Mouse (Mus musculus) cerebellum, adult 2 months (tissue): ENCODE data around the gene Snrpd3.

Experiments used
- CTCF ChIP-seq: fragments of 200-500 bp; IDR thresholded peaks from 2 replicates; pipeline ENCODE4 v1.5.1; 2011; ENCODE audit warnings: low read depth, mild to moderate bottlenecking, control low read depth, low read length, moderate library complexity, borderline replicate concordance; ENCODE audit not compliant: insufficient read depth
- POLR2A ChIP-seq: fragments of 200-500 bp; IDR thresholded peaks from 2 replicates; pipeline ENCODE4 v1.6.1; 2011; ENCODE audit warnings: low read length, control low read depth, borderline replicate concordance; ENCODE audit not compliant: insufficient read depth

DNA sequence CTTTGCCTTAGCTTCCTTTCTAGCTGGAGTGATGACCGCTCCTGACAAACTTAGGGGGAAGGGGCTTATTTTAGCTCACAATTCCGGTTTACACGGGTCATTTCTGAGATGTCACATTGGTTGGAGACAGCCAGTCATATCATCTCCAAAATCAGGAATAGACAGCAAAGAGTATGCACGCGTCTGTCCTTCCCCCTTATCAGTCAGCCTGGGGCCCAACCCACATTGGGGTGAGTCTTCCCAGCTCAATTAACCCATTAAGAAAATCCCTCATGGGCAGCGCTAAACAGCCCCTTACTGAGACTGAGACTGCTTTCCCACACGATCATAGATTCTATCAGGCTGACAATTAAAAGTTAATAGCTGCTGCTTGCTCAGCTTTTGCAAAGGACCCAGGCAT is 3.0 kb upstream of the Snrpd3 start:
- TF ChIP-seq POLR2A (no peak), CTCF (no peak)
